Mouse (Mus musculus): ENCODE results near the gene Fam151a.
"Not testable (repeated sequence)": the region's sequence is repeated elsewhere in the genome, so short reads cannot be mapped to it uniquely, and the experiment has no call there.

- not testable (repeated sequence) for TF ChIP-seq CTCF, EP300 (IDR thresholded peaks at IDR 0.05; ENCODE audit: low read depth)
Observed at GRCm38 (mm10) chr4:106736884-106737283, 3.2 kb downstream of the Fam151a start.

All from liver, postnatal 0 days (tissue).